Mouse (Mus musculus) neural tube, embryonic 14.5 days (tissue): Measurements from ENCODE around the gene Gm7995. TPM values are rescaled to one million over a fixed set of nuclear protein-coding genes. Genes with fewer than 3 reads are reported as not detected.
"Not testable (repeated sequence)": the region's sequence is repeated elsewhere in the genome, so short reads cannot be mapped to it uniquely, and the experiment has no call there.

Experiments
- ATAC-seq: fragments of 200-750 bp; cut with Nextera tagmentation; 2 replicates; pipeline ENCODE4 v1.8.0; 2017; ENCODE audit warnings: low read depth, mild to moderate bottlenecking, moderate TSS enrichment, moderate library complexity
- H3K27ac ChIP-seq: fragments of 300-500 bp; sonication (generic); 2 replicates; pipeline ENCODE4 v1.5.1; 2014; ENCODE audit warnings: low read depth, mild to moderate bottlenecking, control low read depth, low read length, moderate library complexity, mixed read lengths
- H3K27me3 ChIP-seq: fragments of 300-500 bp; sonication (generic); 2 replicates; pipeline ENCODE4 v1.6.1; 2014; ENCODE audit warnings: low read length; ENCODE audit not compliant: control insufficient read depth, insufficient read depth
- H3K36me3 ChIP-seq: fragments of 300-500 bp; sonication (generic); 2 replicates; pipeline ENCODE4 v1.6.1; 2014; ENCODE audit warnings: low read length, mixed read lengths; ENCODE audit not compliant: control insufficient read depth, insufficient read depth
- H3K4me1 ChIP-seq: fragments of 300-500 bp; sonication (generic); 2 replicates; pipeline ENCODE4 v1.6.1; 2014; ENCODE audit warnings: low read length; ENCODE audit not compliant: control insufficient read depth, insufficient read depth
- H3K4me2 ChIP-seq: fragments of 300-500 bp; sonication (generic); 2 replicates; pipeline ENCODE4 v1.6.1; 2014; ENCODE audit warnings: mild to moderate bottlenecking, low read depth, low read length, control low read depth
- H3K4me3 ChIP-seq: fragments of 300-500 bp; sonication (generic); 2 replicates; pipeline ENCODE4 v1.5.1; 2014; ENCODE audit warnings: low read depth, low read length, control low read depth, mixed read lengths
- H3K9ac ChIP-seq: fragments of 300-500 bp; sonication (generic); replicated peaks from 2 replicates; pipeline ENCODE4 v1.6.1; 2014; ENCODE audit warnings: low read depth, mild to moderate bottlenecking, control low read depth, low read length, mixed read lengths
- H3K9me3 ChIP-seq: fragments of 300-500 bp; sonication (generic); 2 replicates; pipeline ENCODE4 v1.6.1; 2016; ENCODE audit warnings: low read length; ENCODE audit not compliant: control insufficient read depth
- WGBS: fragments of 180-500 bp; shearing (Covaris S2); extraction: QIAGEN DNeasy Blood & Tissue Kit; methylation state at CpG from one replicate; pipeline ENCODE4 v1.1.7; 2014; 5-methylcytosine and 5-hydroxymethylcytosine counted together
- microRNA-seq: library from miRNA; unstranded; fragments of <30 nt; microRNA quantifications from one replicate; pipeline ENCODE4, GENCODE M21; 2016
- polyA plus RNA-seq: library from polyadenylated mRNA; unstranded; fragments of >200 nt; fragmentation: Nextera tagmentation; extraction: Ambion mirVana; gene quantifications from 2 replicates; pipeline ENCODE4 v1.2.1, GENCODE M21; 2014

Gene Gm7995
- not detected in 2 replicates for polyA plus RNA-seq

- WGBS, result no CpG with 5 or more reads among the region's 1 CpGs
These were observed at the start of gene Gm7995 for GRCm38 (mm10) chr14:42309910-42310309. TSS of gene Gm7995 (plus strand) at chr14:42310210.

GRCm38 (mm10) chr14:42297258-42297657 is 12.8 kb upstream of the Gm7995 start, which contains the start of gene Gm9611:
TSS of gene Gm9611 (minus strand) at chr14:42297358.
- ATAC-seq, H3K36me3 ChIP-seq, H3K27me3 ChIP-seq, H3K4me3 ChIP-seq, H3K4me2 ChIP-seq, H3K9me3 ChIP-seq, H3K4me1 ChIP-seq, H3K9ac ChIP-seq, H3K27ac ChIP-seq: not testable (repeated sequence)
- WGBS, result no CpG with 5 or more reads among the region's 3 CpGs

More at GRCm38 (mm10) chr14:42309910-42310309, at the start of gene Gm7995:
- H3K27me3 ChIP-seq, H3K36me3 ChIP-seq, H3K4me1 ChIP-seq, H3K4me2 ChIP-seq, H3K9me3 ChIP-seq, H3K4me3 ChIP-seq, H3K27ac ChIP-seq, ATAC-seq, H3K9ac ChIP-seq: not testable (repeated sequence)

Small RNAs within 50 kb of the gene (microRNA-seq; reads per million reads assigned to microRNA genes)
- gene Gm25208 (not detected), gene Gm25892 (not detected)

Other genes with a start within 250 kb of the Gm7995 start
- gene Gm7951, start 192.8 kb upstream of the Gm7995 start, polyA plus RNA-seq, result not detected in 2 replicates
- gene Gm17027, start 147.6 kb upstream of the Gm7995 start, polyA plus RNA-seq, result not detected in 2 replicates
- gene Gm3573, start 119.4 kb upstream of the Gm7995 start, polyA plus RNA-seq, result not detected in 2 replicates
- not detected in 2 replicates for gene Gm17026, start 50.2 kb upstream of the Gm7995 start, polyA plus RNA-seq
- gene Gm9611, start 12.9 kb upstream of the Gm7995 start, polyA plus RNA-seq, result not detected in 2 replicates
- not detected in 2 replicates for gene Gm8005, start 129.5 kb downstream of the Gm7995 start, polyA plus RNA-seq
- not detected in 2 replicates for gene Gm8011, start 153.7 kb downstream of the Gm7995 start, polyA plus RNA-seq
- gene Gm8020, start 192.1 kb downstream of the Gm7995 start, polyA plus RNA-seq, result not detected in 2 replicates
- not detected in 2 replicates for gene Gm8024, start 214.1 kb downstream of the Gm7995 start, polyA plus RNA-seq